Mouse (Mus musculus): ENCODE results near the gene Cacna1f.

Gene Cacna1f

GRCm38 (mm10) chrX:7678986-7679385 is 72.1 kb downstream of the Cacna1f start:
- no peak for DNase-seq

GRCm38 (mm10) chrX:7679405-7680056 is 72.6 kb downstream of the Cacna1f start:
- DNase-seq = peak; percentile 95

DNA sequence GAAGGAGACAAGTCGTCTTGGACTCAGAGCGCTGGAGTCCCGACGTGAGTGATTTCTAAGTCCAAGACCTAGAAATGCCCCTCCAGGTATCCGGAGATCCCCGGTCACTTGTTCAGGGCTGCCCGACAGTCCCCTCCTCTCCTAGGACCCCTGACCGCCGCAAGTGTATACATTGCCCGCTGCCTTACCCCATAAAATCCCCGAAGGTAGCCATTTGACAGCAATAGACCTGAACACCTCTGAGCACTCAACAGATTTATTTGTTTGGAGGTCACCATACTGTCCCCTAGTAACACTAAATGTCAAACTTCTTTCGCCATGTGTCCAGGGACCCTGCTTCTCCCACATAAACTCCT is 73.2 kb downstream of the Cacna1f start:
- no peak for DNase-seq

DNA sequence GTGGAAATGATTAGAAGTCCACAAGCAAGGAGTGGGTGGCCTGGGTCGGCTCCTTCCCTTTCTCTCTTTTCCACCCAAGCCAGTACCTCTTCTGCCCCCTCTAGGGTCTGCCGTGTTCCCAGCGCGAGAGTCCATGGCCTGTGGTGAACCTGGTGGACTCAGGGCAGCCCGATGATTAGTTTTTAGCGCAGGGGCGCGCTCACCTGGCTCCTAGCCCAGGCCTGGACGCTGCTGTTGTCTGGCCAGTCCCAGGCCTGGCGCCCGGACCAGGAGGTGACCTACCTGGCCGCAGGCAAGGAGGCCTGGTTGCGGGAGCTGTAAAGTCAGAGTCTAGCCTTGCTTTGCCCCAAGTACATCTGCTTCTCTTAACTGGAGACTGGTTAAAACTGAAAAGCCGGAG is 74.0 kb downstream of the Cacna1f start, which contains the start of gene Magix:
Magix (minus strand) TSS at position 388 of the 400 bp plus-strand sequence.
- peak; percentile 52 for DNase-seq
